Mouse (Mus musculus) midbrain, embryonic 16.5 days (tissue): ENCODE data around the gene Efcab7. TPM values are rescaled to one million over a fixed set of nuclear protein-coding genes. Genes with fewer than 3 reads are reported as not detected.

Source experiments
- ATAC-seq: fragments of 200-750 bp; cut with Nextera tagmentation; 2 replicates; pipeline ENCODE4 v1.8.0; 2017; ENCODE audit warnings: moderate TSS enrichment
- H3K27ac ChIP-seq: fragments of 300-500 bp; sonication (generic); 2 replicates; pipeline ENCODE4 v1.5.1; 2014; ENCODE audit warnings: mild to moderate bottlenecking, low read length, mixed read lengths
- H3K27me3 ChIP-seq: fragments of 300-500 bp; sonication (generic); 2 replicates; pipeline ENCODE4 v1.6.1; 2014; ENCODE audit warnings: low read depth, low read length, mixed read lengths; ENCODE audit not compliant: control insufficient read depth, insufficient read depth
- H3K36me3 ChIP-seq: fragments of 300-500 bp; sonication (generic); 2 replicates; pipeline ENCODE4 v1.6.1; 2014; ENCODE audit warnings: mild to moderate bottlenecking, low read length, moderate library complexity, mixed read lengths; ENCODE audit not compliant: control insufficient read depth, insufficient read depth
- H3K4me1 ChIP-seq: fragments of 300-500 bp; sonication (generic); 2 replicates; pipeline ENCODE4 v1.6.1; 2014; ENCODE audit warnings: mild to moderate bottlenecking, low read length, mixed read lengths; ENCODE audit not compliant: control insufficient read depth, insufficient read depth
- H3K4me2 ChIP-seq: fragments of 300-500 bp; sonication (generic); 2 replicates; pipeline ENCODE4 v1.6.1; 2014; ENCODE audit warnings: mild to moderate bottlenecking, low read length, mixed read lengths
- H3K4me3 ChIP-seq: fragments of 300-500 bp; sonication (generic); 2 replicates; pipeline ENCODE4 v1.5.1; 2014; ENCODE audit warnings: low read depth, mild to moderate bottlenecking, low read length, moderate library complexity, mixed read lengths
- H3K9ac ChIP-seq: fragments of 300-500 bp; sonication (generic); 2 replicates; pipeline ENCODE4 v1.6.1; 2014; ENCODE audit warnings: low read depth, low read length, mixed read lengths
- H3K9me3 ChIP-seq: fragments of 300-500 bp; sonication (generic); replicated peaks from 2 replicates; pipeline ENCODE4 v1.6.1; 2014; ENCODE audit warnings: mild to moderate bottlenecking, low read length, mixed read lengths; ENCODE audit not compliant: control insufficient read depth, poor library complexity, severe bottlenecking
- WGBS: fragments of 180-500 bp; shearing (Covaris S2); extraction: QIAGEN DNeasy Blood & Tissue Kit; methylation state at CpG from one replicate; pipeline ENCODE4 v1.1.7; 2014; 5-methylcytosine and 5-hydroxymethylcytosine counted together
- polyA plus RNA-seq: library from polyadenylated mRNA; unstranded; fragments of >200 nt; fragmentation: Nextera tagmentation; extraction: Ambion mirVana; gene quantifications from 2 replicates; pipeline ENCODE4 v1.2.1, GENCODE M21; 2015

Efcab7 gene
- polyA plus RNA-seq: 11.7 and 13.0 TPM in 2 replicates

GRCm38 (mm10) chr4:99829094-99830073 lies at the start of gene Efcab7:
TSS of gene Efcab7 (plus strand) at chr4:99829198.
- Histone ChIP-seq H3K9me3 (no peaks in the 10 kb centered on the region), H3K27me3 (no peaks in the 10 kb centered on the region), H3K4me2 (peak within 1 kb of the TSS; percentile 74), H3K27ac (peak within 1 kb of the TSS; percentile 99), H3K9ac (peak within 1 kb of the TSS; percentile 78), H3K4me1 (peaks cover 9% of the 10 kb centered on the region), H3K4me3 (peak within 1 kb of the TSS; percentile 81), H3K36me3 (no peaks in the 10 kb centered on the region)
- under 1% methylated on average over 48 of the region's 48 CpGs for WGBS
- ATAC-seq: peak; percentile 92

GRCm38 (mm10) chr4:99792365-99792764 lies 36.6 kb upstream of the Efcab7 start:
- ATAC-seq: no peak
- H3K27me3 ChIP-seq: no peaks in the 10 kb centered on the region
- no peak overlapping the region for H3K4me2 ChIP-seq
- no peaks in the 10 kb centered on the region for H3K36me3 ChIP-seq
- H3K9ac ChIP-seq: no peak overlapping the region
- H3K27ac ChIP-seq: no peak overlapping the region
- H3K4me3 ChIP-seq: no peak overlapping the region
- H3K4me1 ChIP-seq: no peaks in the 10 kb centered on the region
- H3K9me3 ChIP-seq: no peaks in the 10 kb centered on the region
- 96% methylated on average over 6 of the region's 6 CpGs for WGBS

- H3K4me3 ChIP-seq: no peak overlapping the region
- no peaks in the 10 kb centered on the region for H3K36me3 ChIP-seq
- no peaks in the 10 kb centered on the region for H3K9me3 ChIP-seq
- no peaks in the 10 kb centered on the region for H3K27me3 ChIP-seq
- no peak overlapping the region for H3K9ac ChIP-seq
- H3K4me2 ChIP-seq: no peak overlapping the region
- H3K27ac ChIP-seq: no peak overlapping the region
- H3K4me1 ChIP-seq: no peaks in the 10 kb centered on the region
- 94% methylated on average over 7 of the region's 7 CpGs for WGBS
- ATAC-seq: no peak
These were observed 12.1 kb upstream of the Efcab7 start for GRCm38 (mm10) chr4:99816697-99817460.

GRCm38 (mm10) chr4:99828337-99828736 lies 661 bp upstream of the Efcab7 start:
- H3K9me3 ChIP-seq: no peaks in the 10 kb centered on the region
- no peak overlapping the region for H3K27ac ChIP-seq
- H3K4me2 ChIP-seq: peak overlapping the region; percentile 74
- WGBS: 58% methylated on average over 4 of the region's 4 CpGs
- peak overlapping the region; percentile 81 for H3K4me3 ChIP-seq
- ATAC-seq: no peak
- H3K27me3 ChIP-seq: no peaks in the 10 kb centered on the region
- H3K36me3 ChIP-seq: no peaks in the 10 kb centered on the region
- no peak overlapping the region for H3K9ac ChIP-seq
- peaks cover 9% of the 10 kb centered on the region for H3K4me1 ChIP-seq

DNA sequence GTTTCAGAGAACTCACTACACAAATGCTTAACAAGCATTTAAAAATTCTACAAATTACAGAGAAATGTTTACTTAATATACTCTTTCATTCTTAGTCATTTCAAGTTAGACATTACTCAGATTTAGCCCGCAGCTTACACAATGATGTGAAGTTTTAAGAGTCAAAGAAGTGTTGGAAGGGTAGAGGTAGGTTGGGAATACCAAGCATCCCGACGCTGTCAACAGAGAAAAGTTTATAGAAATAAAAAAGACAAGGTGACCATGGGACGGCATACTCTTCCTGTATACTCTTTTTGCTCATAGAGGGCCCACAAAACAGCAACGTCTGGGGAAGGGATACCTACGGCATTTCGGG lies 282 bp upstream of the Efcab7 start:
- Histone ChIP-seq H3K9me3 (no peaks in the 10 kb centered on the region), H3K4me1 (peaks cover 9% of the 10 kb centered on the region), H3K36me3 (no peaks in the 10 kb centered on the region), H3K4me2 (peak overlapping the region; percentile 74), H3K27ac (peak overlapping the region; percentile 99), H3K4me3 (peak overlapping the region; percentile 81), H3K9ac (peak overlapping the region; percentile 78), H3K27me3 (no peaks in the 10 kb centered on the region)
- 0% methylated on average over 7 of the region's 7 CpGs for WGBS
- ATAC-seq: no peak; the same call in 1 of the 2 replicates

- H3K27me3 ChIP-seq: no peaks in the 10 kb centered on the region
- no peaks in the 10 kb centered on the region for H3K4me1 ChIP-seq
- no peaks in the 10 kb centered on the region for H3K36me3 ChIP-seq
- no peak overlapping the region for H3K9ac ChIP-seq
- H3K4me3 ChIP-seq: no peak overlapping the region
- no peak overlapping the region for H3K27ac ChIP-seq
- ATAC-seq: no peak
- no peak overlapping the region for H3K4me2 ChIP-seq
- H3K9me3 ChIP-seq: no peaks in the 10 kb centered on the region
These were observed 52.9 kb downstream of the Efcab7 start for GRCm38 (mm10) chr4:99881882-99882281.

GRCm38 (mm10) chr4:99882405-99882804 lies 53.4 kb downstream of the Efcab7 start:
- H3K4me3 ChIP-seq: no peak overlapping the region

DNA sequence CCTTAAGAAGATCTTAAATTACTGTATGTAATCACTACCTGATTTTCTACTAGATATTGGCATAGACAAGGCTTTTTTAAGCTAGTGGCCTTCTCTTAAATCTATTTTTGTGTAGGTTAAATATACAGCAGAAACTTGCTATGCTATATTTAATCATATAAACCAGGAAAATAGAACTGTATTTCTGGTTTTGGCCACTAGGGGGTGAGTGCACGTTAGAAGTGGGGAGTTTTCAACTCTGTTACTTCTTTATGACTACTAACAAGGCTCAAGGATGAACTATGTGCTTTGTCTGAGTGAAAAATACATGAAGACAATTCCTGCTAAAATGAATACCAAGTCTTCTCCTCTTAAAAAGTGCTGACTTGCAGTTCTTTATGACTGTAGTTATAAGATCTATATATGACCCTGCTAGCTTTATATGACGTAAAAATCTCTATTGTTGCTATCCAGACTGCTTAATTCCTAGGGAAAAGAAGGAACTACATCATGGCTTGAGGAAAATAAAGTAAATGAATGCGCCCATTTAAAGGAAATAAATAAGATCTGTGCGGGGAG lies 85.0 kb downstream of the Efcab7 start:
- H3K9me3 ChIP-seq: no peaks in the 10 kb centered on the region
- WGBS: 66% methylated on average over 4 of the region's 4 CpGs

More at GRCm38 (mm10) chr4:99882405-99882804, 53.4 kb downstream of the Efcab7 start:
- Histone ChIP-seq H3K9me3 (no peaks in the 10 kb centered on the region), H3K4me2 (no peak overlapping the region), H3K4me1 (no peaks in the 10 kb centered on the region), H3K27ac (no peak overlapping the region), H3K36me3 (no peaks in the 10 kb centered on the region), H3K27me3 (no peaks in the 10 kb centered on the region), H3K9ac (no peak overlapping the region)
- ATAC-seq: no peak

More for the DNA sequence above, 85.0 kb downstream of the Efcab7 start:
- Histone ChIP-seq H3K27ac (no peak overlapping the region), H3K4me3 (no peak overlapping the region), H3K9ac (no peak overlapping the region), H3K27me3 (no peaks in the 10 kb centered on the region), H3K36me3 (no peaks in the 10 kb centered on the region), H3K4me2 (no peak overlapping the region), H3K4me1 (no peaks in the 10 kb centered on the region)
- no peak for ATAC-seq
